Mouse (Mus musculus) midbrain, embryonic 13.5 days (tissue): Measurements from ENCODE around the gene H2-T23. TPM values are rescaled to one million over a fixed set of nuclear protein-coding genes. Genes with fewer than 3 reads are reported as not detected.
"Not testable (repeated sequence)": the region's sequence is repeated elsewhere in the genome, so short reads cannot be mapped to it uniquely, and the experiment has no call there.

Experiments
- ATAC-seq: fragments of 200-750 bp; cut with Nextera tagmentation; 2 replicates; pipeline ENCODE4 v1.8.0; 2017; ENCODE audit warnings: mild to moderate bottlenecking, moderate TSS enrichment, moderate library complexity
- H3K27ac ChIP-seq: fragments of 300-500 bp; sonication (generic); 2 replicates; pipeline ENCODE4 v1.5.1; 2015; ENCODE audit warnings: inconsistent platforms, mild to moderate bottlenecking, moderate library complexity
- H3K27me3 ChIP-seq: fragments of 300-500 bp; sonication (generic); 2 replicates; pipeline ENCODE4 v1.6.1; 2015; ENCODE audit warnings: mild to moderate bottlenecking, inconsistent platforms
- H3K36me3 ChIP-seq: fragments of 300-500 bp; sonication (generic); 2 replicates; pipeline ENCODE4 v1.6.1; 2015; ENCODE audit warnings: mild to moderate bottlenecking, inconsistent platforms
- H3K4me1 ChIP-seq: fragments of 300-500 bp; sonication (generic); replicated peaks from 2 replicates; pipeline ENCODE4 v1.6.1; 2015; ENCODE audit warnings: inconsistent platforms
- H3K4me2 ChIP-seq: fragments of 300-500 bp; sonication (generic); replicated peaks from 2 replicates; pipeline ENCODE4 v1.6.1; 2015; ENCODE audit warnings: moderate library complexity, mild to moderate bottlenecking, inconsistent platforms
- H3K4me3 ChIP-seq: fragments of 300-500 bp; sonication (generic); replicated peaks from 2 replicates; pipeline ENCODE4 v1.5.1; 2015; ENCODE audit warnings: mild to moderate bottlenecking, inconsistent platforms
- H3K9ac ChIP-seq: fragments of 300-500 bp; sonication (generic); replicated peaks from 2 replicates; pipeline ENCODE4 v1.6.1; 2015; ENCODE audit warnings: mild to moderate bottlenecking, inconsistent platforms
- H3K9me3 ChIP-seq: fragments of 300-500 bp; sonication (generic); 2 replicates; pipeline ENCODE4 v1.6.1; 2016; ENCODE audit warnings: mild to moderate bottlenecking, inconsistent platforms
- WGBS: fragments of 180-500 bp; shearing (Covaris S2); methylation state at CpG from one replicate; pipeline ENCODE4 v1.1.7; 2015; 5-methylcytosine and 5-hydroxymethylcytosine counted together
- polyA plus RNA-seq: library from polyadenylated mRNA; unstranded; fragments of >200 nt; fragmentation: Nextera tagmentation; extraction: Ambion mirVana; gene quantifications from 2 replicates; pipeline ENCODE4 v1.2.1, GENCODE M21; 2015

H2-T23 gene
- polyA plus RNA-seq, 1 experiment from 2014 or later, result 5.2 TPM

DNA sequence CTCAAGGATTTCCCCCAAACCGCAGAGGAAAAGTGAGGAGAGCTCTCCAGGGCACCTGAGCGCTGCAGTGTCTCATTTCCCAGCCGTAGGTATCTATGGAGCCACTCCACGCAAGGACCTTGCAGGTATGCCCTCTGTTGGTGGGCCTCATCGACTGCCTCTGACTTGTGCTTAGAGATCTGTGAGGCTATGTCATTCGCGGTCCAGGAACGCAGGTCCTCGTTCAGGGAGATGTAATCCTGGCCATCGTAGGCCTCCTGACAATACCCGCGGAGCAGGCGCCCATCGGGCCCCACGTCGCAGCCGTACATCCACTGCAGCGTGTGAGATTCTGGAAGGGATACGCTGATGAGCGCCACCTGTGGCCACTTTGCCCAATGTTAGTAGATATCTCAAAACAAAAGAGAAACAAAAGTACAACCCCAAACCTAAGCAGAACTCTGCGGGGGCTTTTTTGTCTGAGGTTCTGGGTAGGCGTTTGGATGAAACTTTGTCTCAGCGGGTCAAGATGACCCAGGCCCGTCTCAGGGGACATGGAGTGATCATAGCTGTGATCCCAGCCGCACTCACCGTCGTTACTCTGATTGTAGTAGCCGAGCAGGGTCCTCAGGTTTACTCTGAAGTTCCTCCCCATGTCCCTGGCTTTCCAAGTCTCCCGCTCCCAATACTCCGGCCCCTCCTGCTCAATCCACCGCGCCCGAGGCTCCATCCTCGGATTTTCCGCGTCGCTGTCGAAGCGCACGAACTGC is 898 bp downstream of the H2-T23 start:
- Histone ChIP-seq H3K4me1 (peaks cover 12% of the 10 kb centered on the region), H3K9ac (peak overlapping the region; percentile 69), H3K4me2 (peak overlapping the region; percentile 82), H3K4me3 (peak overlapping the region; percentile 46)
- WGBS, result 3% methylated on average over 40 of the region's 40 CpGs
- H3K27ac ChIP-seq, H3K9me3 ChIP-seq, H3K27me3 ChIP-seq, H3K36me3 ChIP-seq: not testable (repeated sequence)
- peak; percentile 65 for ATAC-seq

DNA sequence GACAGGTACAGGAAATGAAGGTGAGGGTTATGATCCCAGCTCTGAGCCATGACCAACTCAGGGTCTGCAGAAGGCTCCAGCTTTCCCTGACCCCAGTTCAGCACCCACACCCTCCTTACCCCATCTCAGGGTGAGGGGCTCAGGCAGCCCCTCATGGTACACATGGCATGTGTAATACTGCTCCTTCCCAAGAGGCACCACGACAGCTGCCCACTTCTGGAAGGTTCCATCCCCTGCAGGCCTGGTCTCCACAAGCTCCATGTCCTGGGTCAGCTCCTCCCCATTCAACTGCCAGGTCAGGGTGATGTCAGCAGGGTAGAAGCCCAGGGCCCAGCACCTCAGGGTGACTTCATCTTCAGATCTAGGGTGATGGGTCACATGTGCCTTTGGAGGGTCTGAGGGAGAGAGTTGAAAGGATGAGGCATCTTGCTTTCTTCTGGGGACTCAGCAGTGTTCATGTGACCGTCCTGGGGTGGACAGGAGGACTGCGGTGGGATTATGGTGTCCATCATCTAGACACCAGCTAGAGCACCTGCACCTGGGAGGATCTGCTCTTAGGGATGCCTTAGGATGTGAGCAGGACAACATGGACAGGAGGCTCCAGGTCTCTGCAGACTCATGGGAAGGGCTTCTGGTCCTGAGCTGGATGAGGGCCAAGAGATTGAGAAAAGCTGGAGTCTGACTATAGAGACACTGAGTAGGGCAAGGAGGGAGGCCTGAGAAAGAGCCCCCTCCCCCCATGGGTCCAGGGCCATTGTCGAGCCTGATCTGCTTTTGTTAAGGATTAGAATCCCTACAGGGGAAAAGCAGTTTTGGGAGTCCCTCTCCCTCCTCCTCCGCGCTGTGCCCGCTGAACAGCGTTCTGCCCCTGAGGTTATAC is 1.7 kb downstream of the H2-T23 start:
- ATAC-seq, result peak; percentile 37
- Histone ChIP-seq H3K4me2 (peak overlapping the region; percentile 82), H3K4me3 (peak overlapping the region; percentile 46), H3K4me1 (peaks cover 12% of the 10 kb centered on the region), H3K9ac (peak overlapping the region; percentile 44; the same call in 1 of the 2 replicates)
- H3K27me3 ChIP-seq, H3K36me3 ChIP-seq, H3K27ac ChIP-seq, H3K9me3 ChIP-seq: not testable (repeated sequence)
- 42% methylated on average over 8 of the region's 8 CpGs for WGBS

DNA sequence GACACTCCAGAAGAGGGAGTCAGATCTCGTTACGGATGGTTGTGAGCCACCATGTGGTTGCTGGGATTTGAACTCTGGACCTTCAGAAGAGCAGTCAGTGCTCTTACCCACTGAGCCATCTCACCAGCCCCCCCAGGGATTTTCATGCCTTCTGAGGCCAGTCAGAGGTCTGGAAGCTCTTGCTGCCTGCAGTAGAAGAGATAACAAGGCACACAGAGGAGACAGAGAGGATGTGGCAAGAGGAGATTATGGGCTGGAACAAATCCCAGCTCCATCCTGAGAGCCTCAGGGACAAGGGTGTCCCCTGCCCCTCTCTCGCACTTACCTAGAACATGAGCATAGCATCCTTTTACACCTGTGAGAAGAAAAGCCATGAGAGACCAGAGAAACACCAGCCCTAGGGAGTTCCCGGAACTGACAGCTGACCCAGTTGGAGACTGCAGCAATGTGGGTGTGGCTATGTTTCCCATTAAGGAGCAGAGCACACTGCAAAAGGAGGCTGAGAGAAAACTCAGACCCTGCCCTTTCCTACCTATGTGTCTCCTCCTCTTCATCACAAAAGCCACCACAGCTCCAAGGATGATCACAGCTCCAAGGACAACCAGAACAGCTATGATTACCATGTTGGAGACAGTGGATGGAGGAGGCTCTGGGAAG is 2.5 kb downstream of the H2-T23 start:
- not testable (repeated sequence) for H3K27me3 ChIP-seq, H3K36me3 ChIP-seq, H3K9me3 ChIP-seq, H3K27ac ChIP-seq, ATAC-seq, H3K9ac ChIP-seq, H3K4me2 ChIP-seq, H3K4me3 ChIP-seq
- H3K4me1 ChIP-seq, result peaks cover 12% of the 10 kb centered on the region
- WGBS, result 77% methylated on average over 4 of the region's 4 CpGs

DNA sequence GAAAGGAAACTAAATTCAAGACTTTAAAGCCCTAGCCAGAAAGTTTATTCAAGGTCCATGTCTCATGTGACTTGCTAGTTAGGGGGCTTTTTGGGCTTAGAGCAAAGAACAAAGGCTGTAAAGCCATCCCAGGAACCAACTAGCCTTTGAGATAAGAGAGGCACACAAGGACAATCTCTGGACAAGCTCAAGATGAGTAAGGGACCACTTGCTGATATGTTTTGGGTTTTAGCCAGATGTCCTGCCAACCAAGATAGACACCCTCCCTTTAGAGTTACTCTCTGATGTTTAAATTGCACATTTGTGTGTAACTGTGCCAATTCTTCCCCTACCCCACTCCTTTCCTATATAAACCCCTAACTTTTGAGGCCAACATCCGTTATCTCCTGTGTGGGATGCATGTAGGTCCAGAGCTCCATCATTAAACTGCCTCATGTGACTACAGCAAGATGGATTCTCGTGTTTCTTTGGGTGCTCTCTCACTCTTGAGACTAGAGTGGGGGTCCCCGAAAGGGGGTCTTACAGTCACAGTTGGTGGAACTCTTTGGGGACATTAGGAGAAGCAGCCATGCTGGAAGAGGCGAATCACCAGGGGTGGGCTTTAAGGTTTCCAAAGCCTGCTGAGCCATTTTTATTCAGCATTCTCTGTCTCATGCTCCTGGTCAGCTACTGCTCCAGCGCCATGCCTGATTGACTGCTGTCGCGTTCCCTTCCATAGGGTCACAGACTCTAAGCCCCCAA is 3.6 kb downstream of the H2-T23 start:
- ATAC-seq, result no peak

DNA sequence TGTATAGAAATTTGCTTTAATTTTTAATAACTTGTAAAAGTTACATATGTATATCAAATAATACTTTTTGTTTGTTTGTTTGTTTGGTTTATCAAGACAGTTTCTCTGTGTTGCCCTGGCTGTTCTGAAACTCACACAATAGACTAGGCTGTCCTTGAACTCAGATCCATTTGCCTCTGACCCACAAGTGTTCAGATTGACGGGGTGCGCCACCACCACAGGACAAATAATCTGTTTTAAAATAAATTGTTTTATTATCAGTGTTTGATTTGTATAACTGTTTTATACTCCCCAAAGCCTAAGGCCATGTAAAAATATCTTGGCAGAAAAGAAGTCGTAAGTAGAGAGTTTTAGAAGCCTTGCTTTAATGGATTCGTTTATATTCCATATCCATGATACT is 5.0 kb downstream of the H2-T23 start:
- 94% methylated on average over 4 of the region's 4 CpGs for WGBS
- no peaks in the 10 kb centered on the region for H3K36me3 ChIP-seq
- peaks cover 12% of the 10 kb centered on the region for H3K4me1 ChIP-seq
- H3K27ac ChIP-seq, result no peak overlapping the region
- no peak overlapping the region for H3K4me3 ChIP-seq
- 0 out of 2 replicates have a peak, but pooled peaks cover 5% of the 10 kb centered on the region for H3K27me3 ChIP-seq
- H3K9ac ChIP-seq, result no peak overlapping the region
- no peak overlapping the region for H3K4me2 ChIP-seq
- ATAC-seq, result no peak
- H3K9me3 ChIP-seq, result no peaks in the 10 kb centered on the region

More for the DNA sequence above, 3.6 kb downstream of the H2-T23 start:
- H3K9ac ChIP-seq, result no peak overlapping the region
- H3K27ac ChIP-seq, result no peak overlapping the region
- no peak overlapping the region for H3K4me3 ChIP-seq
- H3K36me3 ChIP-seq, result no peaks in the 10 kb centered on the region
- H3K4me1 ChIP-seq, result peaks cover 12% of the 10 kb centered on the region
- H3K4me2 ChIP-seq, result no peak overlapping the region
- H3K27me3 ChIP-seq, result 0 out of 2 replicates have a peak, but pooled peaks cover 5% of the 10 kb centered on the region
- 70% methylated on average over 7 of the region's 7 CpGs for WGBS
- no peaks in the 10 kb centered on the region for H3K9me3 ChIP-seq

DNA sequence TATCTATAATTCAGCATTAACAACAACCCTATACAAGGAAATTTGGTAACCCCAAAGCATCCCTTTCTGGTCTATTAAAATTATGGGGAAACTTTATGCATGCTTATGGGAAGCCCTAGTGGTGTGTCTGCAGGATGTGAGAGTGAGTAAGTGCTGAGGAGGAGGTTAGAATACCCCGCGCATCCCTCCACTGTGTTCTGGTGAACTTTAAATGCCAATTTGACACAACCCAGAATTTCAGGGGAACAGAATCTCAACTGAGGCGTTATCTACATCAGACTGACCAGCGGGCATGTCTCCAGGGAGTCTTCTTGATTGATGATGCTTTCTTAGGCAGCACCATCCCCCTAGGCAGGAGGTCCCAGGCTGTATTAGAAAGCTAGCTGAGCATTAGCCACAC is 6.8 kb downstream of the H2-T23 start:
- 89% methylated on average over 4 of the region's 4 CpGs for WGBS
- no peaks in the 10 kb centered on the region for H3K4me1 ChIP-seq
- H3K27ac ChIP-seq, result no peak overlapping the region
- no peaks in the 10 kb centered on the region for H3K27me3 ChIP-seq
- H3K9ac ChIP-seq, result no peak overlapping the region
- no peak overlapping the region for H3K4me2 ChIP-seq
- no peak overlapping the region for H3K4me3 ChIP-seq
- no peaks in the 10 kb centered on the region for H3K36me3 ChIP-seq
- no peak for ATAC-seq
- no peaks in the 10 kb centered on the region for H3K9me3 ChIP-seq

DNA sequence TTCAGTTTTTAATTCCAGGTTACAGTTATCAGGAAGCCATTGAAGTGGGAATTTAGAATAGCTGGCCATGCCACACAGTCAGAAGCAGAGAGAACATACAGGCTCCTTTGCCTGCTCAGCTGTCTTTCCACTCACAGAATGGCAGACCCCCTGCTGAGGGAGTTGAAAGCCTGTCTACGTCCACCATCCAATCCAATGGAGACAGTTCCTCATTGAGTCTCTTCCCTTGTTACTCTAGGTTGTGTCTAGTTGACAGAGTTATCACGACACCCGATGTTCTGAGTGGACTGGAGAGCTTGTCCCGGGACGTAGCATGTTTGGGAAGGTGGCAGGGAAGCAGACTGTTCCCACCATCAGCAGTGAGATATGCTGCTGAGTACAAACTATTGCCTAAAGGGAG is 7.5 kb downstream of the H2-T23 start:
- Histone ChIP-seq H3K27ac (no peak overlapping the region), H3K9me3 (no peaks in the 10 kb centered on the region), H3K9ac (no peak overlapping the region), H3K4me3 (no peak overlapping the region), H3K36me3 (no peaks in the 10 kb centered on the region), H3K4me2 (no peak overlapping the region), H3K4me1 (peaks cover 4% of the 10 kb centered on the region), H3K27me3 (no peaks in the 10 kb centered on the region)
- no peak for ATAC-seq
- WGBS, result 62% methylated on average over 5 of the region's 5 CpGs

DNA sequence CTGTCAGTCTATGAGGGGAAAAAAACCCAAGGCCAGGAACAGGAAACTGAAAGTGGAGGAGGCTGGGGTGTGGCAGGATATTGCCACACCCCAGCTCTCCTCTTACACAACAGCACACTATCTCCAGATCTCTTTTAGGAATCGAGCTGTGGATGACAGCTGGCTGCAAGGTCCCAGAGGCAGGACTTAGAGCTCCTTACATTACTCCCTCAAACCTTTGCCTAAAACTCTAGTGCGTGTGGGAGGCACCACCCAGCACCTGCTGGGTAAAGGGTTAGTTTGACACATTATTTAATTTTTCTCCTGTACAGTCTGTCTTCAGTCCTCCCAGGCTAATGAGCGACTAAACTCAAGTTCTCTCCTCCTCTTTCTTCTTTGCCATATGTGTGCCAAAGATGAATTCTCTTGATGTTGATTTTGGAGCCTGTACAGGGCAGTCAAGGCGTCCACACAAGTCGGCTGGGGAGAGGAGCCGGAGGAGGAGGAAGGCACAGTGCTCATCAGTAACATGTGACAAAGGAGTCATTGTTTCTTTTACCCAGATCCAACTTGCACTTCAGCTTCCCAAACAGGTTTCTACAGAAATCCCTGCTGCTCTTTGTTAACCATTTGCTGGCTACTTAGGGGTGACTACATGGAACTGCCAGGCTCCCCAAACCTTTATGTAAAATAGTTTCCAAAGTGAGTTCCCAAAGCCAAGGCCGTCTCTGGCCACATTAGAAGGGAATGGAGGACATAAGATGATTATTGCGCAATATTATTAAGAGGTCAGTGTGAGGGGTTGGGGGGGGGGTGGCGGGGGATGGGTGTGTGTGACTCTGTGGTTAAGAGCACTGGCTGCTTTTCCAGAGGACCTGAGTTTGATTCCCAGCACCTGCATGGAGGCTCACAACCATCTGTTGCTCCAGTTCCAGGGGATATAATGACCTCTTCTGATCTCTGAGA is 8.7 kb downstream of the H2-T23 start:
- Histone ChIP-seq H3K4me3 (no peak overlapping the region), H3K27me3 (no peaks in the 10 kb centered on the region), H3K4me1 (peaks cover 4% of the 10 kb centered on the region), H3K4me2 (no peak overlapping the region), H3K27ac (no peak overlapping the region), H3K9me3 (no peaks in the 10 kb centered on the region), H3K36me3 (no peaks in the 10 kb centered on the region), H3K9ac (no peak overlapping the region)
- WGBS, result 80% methylated on average over 9 of the region's 9 CpGs
- ATAC-seq, result no peak

DNA sequence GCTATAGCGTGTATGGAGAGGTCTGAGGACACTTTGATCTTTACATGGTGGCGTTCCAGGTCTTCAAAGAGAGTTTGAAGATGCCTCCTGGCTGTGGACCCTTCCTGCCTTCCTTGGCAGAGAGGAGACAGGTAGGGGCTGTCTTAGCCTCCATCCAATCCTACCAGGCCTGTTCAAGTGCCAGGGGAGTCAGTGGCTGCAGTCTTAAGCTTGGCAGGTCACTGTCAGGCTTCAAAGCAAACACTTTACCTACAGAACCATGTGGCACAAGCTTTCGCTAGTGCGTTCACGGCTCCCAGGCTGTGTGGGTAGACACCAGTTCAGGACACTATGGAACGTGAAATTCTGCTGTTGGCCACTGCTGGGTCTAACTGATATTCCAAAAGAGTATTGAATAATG is 9.7 kb downstream of the H2-T23 start:
- H3K27me3 ChIP-seq, result no peaks in the 10 kb centered on the region
- no peaks in the 10 kb centered on the region for H3K9me3 ChIP-seq
- H3K4me1 ChIP-seq, result peaks cover 4% of the 10 kb centered on the region
- no peak for ATAC-seq
- no peak overlapping the region for H3K9ac ChIP-seq
- no peak overlapping the region for H3K27ac ChIP-seq
- no peak overlapping the region for H3K4me2 ChIP-seq
- no peaks in the 10 kb centered on the region for H3K36me3 ChIP-seq
- WGBS, result 93% methylated on average over 6 of the region's 6 CpGs
- no peak overlapping the region for H3K4me3 ChIP-seq

DNA sequence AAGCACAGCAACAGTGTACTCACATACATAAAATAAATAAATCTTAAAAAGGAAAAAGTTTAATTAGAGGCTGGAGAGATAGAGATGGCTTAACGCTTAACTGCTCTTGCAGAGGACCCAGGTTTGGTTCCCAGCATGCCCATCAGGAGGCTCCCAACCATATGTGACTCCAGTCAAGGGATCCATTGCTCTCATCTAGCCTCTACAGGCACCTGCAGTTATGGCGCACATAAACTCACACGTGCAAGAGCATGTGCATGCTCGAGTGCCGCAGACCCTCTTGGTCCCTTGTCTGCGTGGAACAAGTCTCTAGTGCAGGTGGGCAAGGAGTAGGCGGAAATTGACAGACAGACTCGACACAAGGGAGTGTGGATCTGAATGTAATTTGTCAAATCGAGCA is 10.6 kb downstream of the H2-T23 start:
- no peaks in the 10 kb centered on the region for H3K36me3 ChIP-seq
- H3K4me2 ChIP-seq, result no peak overlapping the region
- 92% methylated on average over 9 of the region's 9 CpGs for WGBS
- no peak overlapping the region for H3K27ac ChIP-seq
- no peaks in the 10 kb centered on the region for H3K27me3 ChIP-seq
- H3K4me3 ChIP-seq, result no peak overlapping the region
- no peak overlapping the region for H3K9ac ChIP-seq
- no peaks in the 10 kb centered on the region for H3K9me3 ChIP-seq
- H3K4me1 ChIP-seq, result peaks cover 4% of the 10 kb centered on the region
- no peak for ATAC-seq

DNA sequence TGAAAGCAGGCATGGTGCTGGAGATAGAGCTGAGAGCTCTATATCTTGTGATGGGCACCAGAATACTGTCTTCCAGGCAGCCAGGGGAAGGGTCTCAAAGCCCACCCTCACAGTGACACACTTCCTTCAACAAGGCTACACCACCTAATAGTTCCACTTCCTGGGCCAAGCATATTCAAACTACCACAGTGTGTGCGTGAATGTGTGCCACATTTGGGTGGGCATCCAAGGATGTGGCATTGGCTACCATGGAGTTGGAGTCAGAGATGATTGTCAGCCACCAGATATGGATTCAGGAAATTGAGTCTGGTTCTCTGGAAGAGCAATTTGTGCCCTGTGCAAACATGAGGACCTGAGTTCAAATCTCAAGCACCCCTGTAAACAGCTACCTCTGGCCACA is 11.3 kb downstream of the H2-T23 start:
- Histone ChIP-seq H3K27me3 (no peaks in the 10 kb centered on the region), H3K4me2 (no peak overlapping the region), H3K4me3 (no peak overlapping the region), H3K4me1 (peaks cover 4% of the 10 kb centered on the region), H3K9ac (no peak overlapping the region), H3K9me3 (no peaks in the 10 kb centered on the region), H3K36me3 (no peaks in the 10 kb centered on the region), H3K27ac (no peak overlapping the region)
- ATAC-seq, result no peak
- 97% methylated on average over 1 of the region's 1 CpGs for WGBS
